Mouse (Mus musculus) ES-Bruce4 (cell line): ENCODE measurements around the gene Actl6b.

ENCODE experiments used
- CTCF ChIP-seq: IDR thresholded peaks from one replicate; pipeline ENCODE4 v1.8.1; 2011; ENCODE audit warnings: low read depth, low read length
- EP300 ChIP-seq: IDR thresholded peaks from 2 replicates; pipeline ENCODE4 v1.6.1; 2011; ENCODE audit warnings: low read depth, low read length; ENCODE audit not compliant: insufficient read depth
- POLR2A ChIP-seq: IDR thresholded peaks from one replicate; pipeline ENCODE4 v1.8.1; 2011; ENCODE audit warnings: low read length; ENCODE audit not compliant: insufficient read depth

DNA sequence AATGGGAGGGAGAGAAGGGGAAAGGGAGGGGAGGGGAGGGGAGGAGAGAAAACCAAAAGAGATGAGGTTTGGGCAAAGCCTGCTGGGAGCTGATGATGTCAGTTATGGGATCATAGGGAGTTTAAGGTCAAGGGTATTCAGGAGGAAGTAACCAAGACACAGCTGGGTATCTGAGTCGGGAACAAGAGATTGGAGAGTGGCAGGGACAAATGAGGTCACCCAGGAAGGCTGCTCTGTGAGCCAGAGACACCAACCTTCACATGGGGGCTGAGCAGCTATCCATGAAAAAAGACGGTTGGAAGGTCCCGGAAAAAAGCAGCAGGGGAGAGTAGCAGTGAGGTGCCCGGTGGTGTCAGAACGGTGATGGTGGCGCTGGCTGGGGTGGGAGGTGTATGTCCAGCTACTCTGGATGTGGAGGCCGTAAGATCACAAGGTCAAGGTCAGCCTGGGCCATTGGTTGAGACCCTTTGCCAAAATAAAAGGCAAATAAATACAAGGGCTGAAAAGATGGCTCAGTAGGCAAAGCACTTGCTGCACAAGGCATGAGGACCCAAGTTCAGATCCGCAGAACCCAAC is 15.0 kb downstream of the Actl6b start:
- TF ChIP-seq CTCF (no peak), POLR2A (no peak), EP300 (no peak)
